Mouse (Mus musculus): Measurements from ENCODE around the gene Akap8.

The Akap8 gene

GRCm38 (mm10) chr17:32284262-32285137 is 36.5 kb downstream of the Akap8 start, which contains the start of gene Brd4:
Brd4 (minus strand) TSS chr17:32284722.
- no peaks in the 10 kb centered on the region for H3K9me3 ChIP-seq (ENCODE audit: low read length)
- TF ChIP-seq POU5F1 (IDR thresholded peaks at IDR 0.05; ENCODE audit: borderline replicate concordance, low read length), result no peak
- no peak for TF ChIP-seq CTCF (conservative IDR thresholded peaks at IDR 0.05; ENCODE audit: low read length)
- TF ChIP-seq NANOG (IDR thresholded peaks at IDR 0.05; ENCODE audit: borderline replicate concordance, low read length), result no peak
- peak within 1 kb of the TSS; percentile 99 for H3K4me3 ChIP-seq (replicated peaks; ENCODE audit: low read length)
- H3K36me3 ChIP-seq (ENCODE audit: insufficient read depth, low read length), result no peaks in the 10 kb centered on the region; the same call in 1 of the 2 replicates
- no peaks in the 10 kb centered on the region for H3K27me3 ChIP-seq (ENCODE audit: insufficient read depth, low read length)
- H3K4me1 ChIP-seq (replicated peaks; ENCODE audit: low read depth, low read length), result peaks cover 53% of the 10 kb centered on the region

GRCm38 (mm10) chr17:32283771-32284221 is 37.2 kb downstream of the Akap8 start:
- Histone ChIP-seq H3K27me3 (ENCODE audit: insufficient read depth, low read length) (no peaks in the 10 kb centered on the region), H3K36me3 (ENCODE audit: insufficient read depth, low read length) (peaks cover 4% of the 10 kb centered on the region), H3K9me3 (ENCODE audit: low read length) (no peaks in the 10 kb centered on the region), H3K4me1 (replicated peaks; ENCODE audit: low read depth, low read length) (peaks cover 60% of the 10 kb centered on the region), H3K4me3 (replicated peaks; ENCODE audit: low read length) (peak overlapping the region; percentile 99)
- TF ChIP-seq POU5F1 (IDR thresholded peaks at IDR 0.05; ENCODE audit: borderline replicate concordance, low read length), result no peak
- TF ChIP-seq CTCF (conservative IDR thresholded peaks at IDR 0.05; ENCODE audit: low read length), result no peak
- no peak for TF ChIP-seq NANOG (IDR thresholded peaks at IDR 0.05; ENCODE audit: borderline replicate concordance, low read length)

DNA sequence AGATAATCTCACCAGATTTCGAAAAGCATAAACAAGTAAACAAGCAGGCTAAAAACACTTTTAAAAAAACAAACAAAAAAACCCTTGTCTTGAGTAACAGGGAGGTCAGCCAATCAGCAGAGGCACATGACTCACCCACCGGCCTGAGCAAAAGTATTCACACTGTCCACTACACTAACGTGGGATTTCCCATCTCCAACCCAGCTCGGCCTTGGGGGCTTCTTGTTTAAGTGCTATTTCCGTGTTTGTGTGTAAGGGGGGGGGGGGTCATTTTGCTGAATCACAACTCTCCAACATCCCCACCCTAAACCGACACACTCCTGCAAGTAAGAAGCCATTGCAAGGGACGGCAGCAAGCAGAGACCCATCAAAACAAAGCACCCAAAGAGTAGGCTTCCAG is 37.7 kb downstream of the Akap8 start:
- TF ChIP-seq NANOG (IDR thresholded peaks at IDR 0.05; ENCODE audit: borderline replicate concordance, low read length) (no peak), CTCF (conservative IDR thresholded peaks at IDR 0.05; ENCODE audit: low read length) (no peak), POU5F1 (IDR thresholded peaks at IDR 0.05; ENCODE audit: borderline replicate concordance, low read length) (no peak)
- Histone ChIP-seq H3K27me3 (ENCODE audit: insufficient read depth, low read length) (no peaks in the 10 kb centered on the region), H3K4me3 (replicated peaks; ENCODE audit: low read length) (peak overlapping the region; percentile 99), H3K36me3 (ENCODE audit: insufficient read depth, low read length) (peaks cover 8% of the 10 kb centered on the region), H3K9me3 (ENCODE audit: low read length) (no peaks in the 10 kb centered on the region), H3K4me1 (replicated peaks; ENCODE audit: low read depth, low read length) (peaks cover 64% of the 10 kb centered on the region)

DNA sequence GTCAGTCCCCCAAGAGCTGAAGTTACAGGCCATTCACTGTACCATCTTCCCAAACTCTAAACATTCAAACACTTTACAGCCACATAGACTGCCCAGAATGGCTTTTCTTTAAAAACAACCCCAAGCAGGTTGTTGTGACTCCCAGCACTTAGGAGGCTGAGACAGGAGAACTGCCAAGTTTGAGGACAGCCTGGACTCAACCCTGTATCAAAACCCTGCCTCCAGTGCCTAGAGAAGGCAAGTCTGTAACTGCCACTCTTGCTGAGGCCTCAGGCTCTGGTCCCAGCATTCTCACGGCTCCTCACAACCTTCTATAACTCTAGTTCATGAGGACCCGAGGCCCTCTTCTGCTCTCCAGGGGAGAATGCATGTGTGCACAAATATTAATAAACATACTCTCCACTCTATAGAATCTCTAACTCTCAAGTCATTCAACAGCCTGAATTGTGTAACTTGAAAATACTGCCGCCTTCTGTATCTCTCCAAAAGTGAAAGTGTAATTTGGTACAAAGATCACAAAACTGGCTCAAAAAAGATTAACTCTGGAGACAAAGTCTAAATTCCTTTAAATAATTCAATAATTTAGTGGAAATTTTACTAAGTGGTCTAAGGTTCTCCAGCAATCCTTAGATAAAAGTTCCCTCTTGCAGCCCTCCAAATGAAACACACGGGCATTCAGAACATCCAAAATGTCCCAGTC is 39.3 kb downstream of the Akap8 start:
- H3K27me3 ChIP-seq (ENCODE audit: insufficient read depth, low read length), result no peaks in the 10 kb centered on the region

GRCm38 (mm10) chr17:32281126-32281525 is 39.9 kb downstream of the Akap8 start:
- TF ChIP-seq NANOG (IDR thresholded peaks at IDR 0.05; ENCODE audit: borderline replicate concordance, low read length) (peak; percentile 54; the same call in 1 of the 2 replicates), CTCF (conservative IDR thresholded peaks at IDR 0.05; ENCODE audit: low read length) (no peak)
- Histone ChIP-seq H3K4me3 (replicated peaks; ENCODE audit: low read length) (peak overlapping the region; percentile 99), H3K36me3 (ENCODE audit: insufficient read depth, low read length) (peaks cover 11% of the 10 kb centered on the region), H3K4me1 (replicated peaks; ENCODE audit: low read depth, low read length) (peaks cover 80% of the 10 kb centered on the region), H3K27me3 (ENCODE audit: insufficient read depth, low read length) (no peaks in the 10 kb centered on the region), H3K9me3 (ENCODE audit: low read length) (no peaks in the 10 kb centered on the region)

More for the DNA sequence above, 39.3 kb downstream of the Akap8 start:
- peaks cover 74% of the 10 kb centered on the region for H3K4me1 ChIP-seq (replicated peaks; ENCODE audit: low read depth, low read length)
- no peaks in the 10 kb centered on the region for H3K9me3 ChIP-seq (ENCODE audit: low read length)
- peaks cover 8% of the 10 kb centered on the region for H3K36me3 ChIP-seq (ENCODE audit: insufficient read depth, low read length)
- H3K4me3 ChIP-seq (replicated peaks; ENCODE audit: low read length), result peak overlapping the region; percentile 99
- no peak for TF ChIP-seq CTCF (conservative IDR thresholded peaks at IDR 0.05; ENCODE audit: low read length)

- H3K27me3 ChIP-seq (ENCODE audit: insufficient read depth, low read length), result no peaks in the 10 kb centered on the region
- H3K4me1 ChIP-seq (replicated peaks; ENCODE audit: low read depth, low read length), result peaks cover 81% of the 10 kb centered on the region
- no peaks in the 10 kb centered on the region for H3K9me3 ChIP-seq (ENCODE audit: low read length)
- H3K4me3 ChIP-seq (replicated peaks; ENCODE audit: low read length), result peak overlapping the region; percentile 99
- peaks cover 16% of the 10 kb centered on the region for H3K36me3 ChIP-seq (ENCODE audit: insufficient read depth, low read length)
- no peak for TF ChIP-seq POU5F1 (IDR thresholded peaks at IDR 0.05; ENCODE audit: borderline replicate concordance, low read length)
- TF ChIP-seq CTCF (conservative IDR thresholded peaks at IDR 0.05; ENCODE audit: low read length), result no peak
- TF ChIP-seq NANOG (IDR thresholded peaks at IDR 0.05; ENCODE audit: borderline replicate concordance, low read length), result no peak
Measured at GRCm38 (mm10) chr17:32280575-32280974, 40.5 kb downstream of the Akap8 start.

DNA sequence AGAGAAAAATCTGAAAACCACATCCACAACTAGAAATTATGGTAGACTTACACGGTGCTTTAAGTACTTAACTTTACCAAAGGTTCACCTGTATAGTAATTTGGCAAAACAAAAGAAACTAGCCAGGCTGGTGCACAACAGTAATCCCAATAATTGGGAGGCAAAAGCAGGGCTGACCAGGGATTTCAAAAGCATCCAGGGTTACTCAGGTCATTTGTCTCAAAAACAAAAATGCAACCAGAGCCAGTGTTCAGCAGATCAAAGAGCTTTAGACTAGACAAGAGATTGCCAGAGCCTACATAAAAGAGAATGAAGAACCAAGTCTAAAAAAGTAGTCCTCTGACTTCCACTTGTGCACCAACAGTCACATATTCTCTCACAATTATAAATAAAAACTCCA is 43.8 kb downstream of the Akap8 start:
- Histone ChIP-seq H3K27me3 (ENCODE audit: insufficient read depth, low read length) (no peaks in the 10 kb centered on the region), H3K4me1 (replicated peaks; ENCODE audit: low read depth, low read length) (peaks cover 96% of the 10 kb centered on the region), H3K4me3 (replicated peaks; ENCODE audit: low read length) (no peak overlapping the region), H3K36me3 (ENCODE audit: insufficient read depth, low read length) (peaks cover 37% of the 10 kb centered on the region), H3K9me3 (ENCODE audit: low read length) (no peaks in the 10 kb centered on the region)
- no peak for TF ChIP-seq NANOG (IDR thresholded peaks at IDR 0.05; ENCODE audit: borderline replicate concordance, low read length)
- no peak for TF ChIP-seq CTCF (conservative IDR thresholded peaks at IDR 0.05; ENCODE audit: low read length)
- TF ChIP-seq POU5F1 (IDR thresholded peaks at IDR 0.05; ENCODE audit: borderline replicate concordance, low read length), result no peak

DNA sequence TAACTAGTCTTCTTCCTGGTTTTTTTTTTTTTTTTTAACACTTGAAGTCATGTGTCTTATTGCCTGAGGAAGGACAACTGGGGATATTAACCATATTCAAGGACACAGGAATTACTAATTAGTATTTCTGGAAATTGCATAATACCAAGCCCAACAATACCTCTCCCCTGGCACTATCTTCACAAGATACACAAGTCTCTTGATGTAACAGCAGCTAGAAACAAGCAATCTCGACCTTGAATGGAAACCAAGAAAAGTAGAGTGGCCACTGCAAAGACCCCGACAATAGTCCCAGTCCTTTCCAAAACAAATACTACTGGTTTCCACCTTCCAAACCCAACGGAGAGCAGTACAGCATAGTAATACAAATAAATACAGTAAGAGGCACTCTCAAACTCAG is 45.5 kb downstream of the Akap8 start:
- TF ChIP-seq NANOG (IDR thresholded peaks at IDR 0.05; ENCODE audit: borderline replicate concordance, low read length), result no peak
- no peak for TF ChIP-seq CTCF (conservative IDR thresholded peaks at IDR 0.05; ENCODE audit: low read length)
- TF ChIP-seq POU5F1 (IDR thresholded peaks at IDR 0.05; ENCODE audit: borderline replicate concordance, low read length), result no peak
- H3K27me3 ChIP-seq (ENCODE audit: insufficient read depth, low read length), result no peaks in the 10 kb centered on the region
- H3K4me1 ChIP-seq (replicated peaks; ENCODE audit: low read depth, low read length), result peaks cover 97% of the 10 kb centered on the region
- H3K4me3 ChIP-seq (replicated peaks; ENCODE audit: low read length), result no peak overlapping the region
- H3K9me3 ChIP-seq (ENCODE audit: low read length), result no peaks in the 10 kb centered on the region
- peaks cover 52% of the 10 kb centered on the region for H3K36me3 ChIP-seq (ENCODE audit: insufficient read depth, low read length)

Measured in E14TG2a.4 (cell line).